Mouse (Mus musculus) layer of hippocampus, adult 2 months (tissue): ENCODE measurements around the gene Smndc1. TPM values are rescaled to one million over a fixed set of nuclear protein-coding genes. Genes with fewer than 3 reads are reported as not detected.

Experiments
- DNase-seq, 2 experiments: peaks; one replicate each; pipeline ENCODE4 v3.0.0; 2022; ENCODE audit warnings: low spot score in 2 of 2
- H3K27ac ChIP-seq: fragments of 200-600 bp; 2 replicates; pipeline ENCODE4 v1.8.1; 2022
- H3K4me3 ChIP-seq: fragments of 200-600 bp; 2 replicates; pipeline ENCODE4 v1.8.1; 2022; ENCODE audit warnings: mild to moderate bottlenecking
- CTCF ChIP-seq: fragments of 200-600 bp; conservative IDR thresholded peaks from 2 replicates; pipeline ENCODE4 v1.8.1; 2022; ENCODE audit warnings: antibody characterized with exemption, mild to moderate bottlenecking, moderate library complexity
- long read RNA-seq, 2 experiments: library from polyadenylated mRNA; stranded (forward); transcript quantifications; one replicate each; pipeline ENCODE4 v2.0.0; 2021; ENCODE audit warnings: borderline mapping rate in 2 of 2
- total RNA-seq, 2 experiments: library from RNA; stranded (reverse); gene quantifications; 2 replicates each; pipeline ENCODE4 v1.2.3; 2021

Smndc1 gene
- 10 to 100 TPM; 39.9 to 40.7 TPM for total RNA-seq
- long read RNA-seq, experiment 1, partial matches to known transcripts = 0 of 4 reads
- long read RNA-seq, experiment 1, other reads (novel, unspliced or antisense) = 2 of 4 reads
- long read RNA-seq, experiment 2, transcript Smndc1-201 (6 exons, 1,948 nt) = major isoform, 9 of 12 reads
- long read RNA-seq, experiment 2, partial matches to known transcripts = 1 of 12 reads
- long read RNA-seq, experiment 2, other reads (novel, unspliced or antisense) = 2 of 12 reads

DNA sequence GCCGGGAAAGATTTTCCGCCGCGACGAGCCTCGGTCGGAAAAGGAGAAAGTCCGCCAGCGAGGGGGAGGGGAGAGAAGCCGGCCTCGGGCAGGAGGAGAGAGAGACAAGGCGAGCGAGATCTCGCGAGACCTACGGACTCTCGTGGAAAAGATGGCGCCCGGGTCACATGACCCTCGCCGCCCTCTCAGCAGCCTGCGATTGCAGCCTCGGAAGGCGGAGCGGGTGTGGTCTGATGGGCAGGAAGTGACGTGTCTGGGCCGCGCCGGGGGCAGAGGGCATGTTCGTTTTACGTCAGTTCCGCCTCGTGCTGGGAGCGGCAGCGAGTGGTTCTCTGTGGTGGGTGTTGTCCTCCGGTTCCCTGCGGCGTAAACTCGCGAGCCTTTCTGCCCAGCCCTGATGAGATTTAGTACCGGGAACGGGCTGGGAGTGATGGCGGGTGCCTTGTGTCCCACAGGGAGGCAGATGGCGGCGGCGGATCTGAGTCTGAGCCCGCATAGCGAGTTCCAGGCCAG, at the start of gene Smndc1:
Gene Smndc1 (minus strand): TSS at position 84 of the 513 bp plus-strand sequence.
- peak; percentile 99 for DNase-seq
- no peak for TF ChIP-seq CTCF
- H3K27ac ChIP-seq = peak within 1 kb of the TSS; percentile 91
- peak within 1 kb of the TSS; percentile 92 for H3K4me3 ChIP-seq

DNA sequence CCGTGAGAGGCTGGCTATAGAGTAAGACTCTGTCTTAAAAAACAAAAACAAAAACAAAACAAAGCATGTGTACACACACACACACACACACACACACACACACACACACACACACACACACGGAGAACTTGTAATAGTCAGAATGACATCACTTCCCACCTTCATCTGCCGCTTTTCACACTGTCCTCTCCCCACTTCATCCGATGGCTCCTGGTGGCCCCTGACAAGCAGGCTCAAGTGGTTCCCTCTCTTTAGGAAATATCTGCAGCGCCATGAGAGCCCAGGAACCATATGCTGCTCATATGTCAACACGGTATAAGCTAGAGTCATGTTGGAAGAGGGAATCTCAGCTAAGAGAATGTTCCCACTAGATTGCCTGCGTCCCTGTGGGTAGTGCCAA, 49.0 kb upstream of the Smndc1 start:
- no peak for DNase-seq
- TF ChIP-seq CTCF = no peak
- Histone ChIP-seq H3K4me3 (no peak overlapping the region), H3K27ac (no peak overlapping the region)

DNA sequence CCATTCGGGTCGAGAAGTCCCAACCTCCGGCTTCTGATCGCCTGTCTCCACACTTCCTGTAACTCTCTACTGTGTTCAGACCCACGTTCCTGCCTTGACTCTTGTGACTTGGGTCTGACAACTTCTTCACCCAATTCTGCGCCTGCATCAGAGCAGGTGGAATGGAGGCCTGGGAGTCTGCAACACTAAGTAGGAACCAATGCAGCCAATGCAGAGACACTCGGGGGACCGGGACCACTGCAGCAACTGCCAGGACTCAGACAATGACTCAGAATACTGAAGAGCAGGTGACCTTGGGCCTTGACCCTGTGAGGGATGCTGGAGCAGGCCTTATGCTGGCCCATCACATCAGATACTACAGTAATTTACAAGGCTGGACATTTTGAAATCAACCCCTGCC, 47.6 kb upstream of the Smndc1 start:
- Histone ChIP-seq H3K4me3 (no peak overlapping the region), H3K27ac (no peak overlapping the region)
- TF ChIP-seq CTCF = no peak
- DNase-seq = no peak

DNA sequence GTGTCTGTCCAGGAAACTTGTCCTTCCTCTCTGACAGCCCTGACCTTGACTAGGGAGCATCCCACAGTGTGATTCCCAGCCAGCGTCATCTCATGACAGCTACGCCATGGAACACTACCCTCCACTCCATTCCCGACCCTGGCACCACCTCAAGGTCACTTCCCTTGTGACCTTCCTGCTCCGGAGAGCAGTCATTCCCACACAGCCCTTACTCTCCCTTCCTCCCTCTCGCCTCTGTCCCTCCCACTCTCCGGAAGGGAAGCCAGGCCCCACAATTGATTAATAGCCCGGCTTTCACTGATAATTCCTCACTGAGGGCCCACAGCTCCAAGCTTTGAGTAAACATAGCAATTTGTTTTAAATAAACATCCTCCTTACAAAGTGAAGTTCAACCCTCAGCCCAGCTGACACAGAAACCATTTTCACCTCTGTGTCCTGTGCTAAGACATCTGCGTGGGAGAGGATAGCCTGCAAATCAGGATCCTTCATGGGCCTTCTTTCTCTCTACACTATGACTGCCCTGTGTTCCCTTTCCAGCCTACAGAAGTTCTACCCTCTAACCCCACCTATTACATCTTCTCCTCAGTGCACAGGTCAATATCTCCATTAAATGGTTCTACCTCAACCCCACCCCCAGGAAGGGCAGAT, 47.1 kb upstream of the Smndc1 start:
- no peak for DNase-seq
- no peak overlapping the region for H3K27ac ChIP-seq
- TF ChIP-seq CTCF = no peak
- no peak overlapping the region for H3K4me3 ChIP-seq

DNA sequence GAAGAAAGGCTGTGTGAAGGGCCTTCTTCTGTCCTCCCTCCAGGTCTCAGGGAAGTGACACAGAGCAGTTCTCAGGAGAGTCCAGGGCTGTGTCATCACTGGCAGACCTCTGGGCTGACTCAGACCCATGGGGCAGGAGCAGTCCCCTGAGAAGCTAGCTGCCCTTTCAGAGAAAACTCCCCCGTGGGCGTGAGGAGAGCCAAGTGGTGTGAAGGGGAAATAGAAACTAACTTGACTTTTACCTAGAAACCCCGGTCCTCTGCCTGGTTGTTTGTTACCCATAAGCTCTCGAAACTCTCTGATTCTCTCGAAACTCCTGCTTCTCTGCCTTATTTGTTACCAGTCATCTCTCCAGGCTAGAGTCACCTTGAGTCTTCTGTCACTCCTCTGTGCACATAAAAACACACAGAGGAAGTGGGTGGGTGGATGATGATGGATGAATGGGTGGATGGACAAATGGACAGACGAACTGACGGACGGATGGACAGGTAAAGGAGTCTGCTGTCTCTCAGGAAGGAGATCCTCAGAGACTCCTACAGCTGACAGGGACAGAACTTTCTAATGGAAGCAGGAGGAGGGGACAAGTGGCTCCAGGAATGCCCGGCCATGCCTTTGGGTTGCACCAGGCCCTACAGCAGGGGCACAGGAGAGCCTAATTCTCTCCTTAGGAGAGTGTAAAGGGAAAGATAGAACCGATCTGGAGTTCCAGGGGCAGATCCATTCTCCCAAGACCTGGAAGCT, 43.7 kb upstream of the Smndc1 start:
- TF ChIP-seq CTCF = no peak
- DNase-seq = no peak
- no peak overlapping the region for H3K27ac ChIP-seq
- H3K4me3 ChIP-seq = no peak overlapping the region

DNA sequence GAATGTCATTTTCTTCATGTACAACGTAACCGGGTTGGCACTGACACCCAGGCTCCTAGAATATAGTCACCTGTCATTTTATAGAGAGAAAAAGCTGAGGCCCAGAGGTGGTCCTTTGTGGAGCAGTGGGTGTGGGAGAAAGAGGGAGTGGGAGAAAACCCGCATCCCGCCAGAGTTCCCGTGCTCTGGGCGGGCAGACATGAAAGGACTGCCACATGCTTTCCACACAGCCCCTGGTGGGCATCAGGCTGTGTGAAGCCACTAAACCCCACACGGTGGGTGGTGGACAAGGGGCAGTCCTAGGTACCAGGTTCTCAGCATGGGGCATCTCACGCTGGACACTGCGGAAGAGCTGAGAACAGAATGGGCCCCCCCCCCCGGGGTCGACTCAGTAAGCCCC, 40.6 kb upstream of the Smndc1 start:
- H3K4me3 ChIP-seq = no peak overlapping the region
- no peak for TF ChIP-seq CTCF
- H3K27ac ChIP-seq = peak overlapping the region; percentile 79
- no peak for DNase-seq

DNA sequence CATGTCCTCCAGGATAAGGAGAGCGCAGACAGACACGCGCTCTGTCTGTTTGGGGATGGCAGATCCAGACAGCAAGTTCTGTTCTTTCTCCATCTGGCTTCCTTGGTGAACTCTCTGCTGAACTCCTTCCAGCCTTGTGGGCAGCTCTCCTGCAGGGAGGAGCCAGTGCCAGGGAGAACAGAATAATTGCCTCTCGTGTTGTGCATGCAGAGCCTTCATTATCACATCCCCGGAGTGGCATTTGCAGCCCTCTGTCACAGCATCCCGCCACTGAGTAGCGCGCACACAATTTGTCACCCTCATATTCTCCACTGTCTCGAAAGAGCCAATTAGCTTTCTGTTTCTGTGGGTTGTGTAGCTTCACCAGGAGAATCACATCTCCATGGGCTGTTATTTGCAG, 40.0 kb upstream of the Smndc1 start:
- H3K27ac ChIP-seq = peak overlapping the region; percentile 79
- H3K4me3 ChIP-seq = no peak overlapping the region; the same call in 1 of the 2 replicates
- peak; percentile 68 to 92 for DNase-seq
- TF ChIP-seq CTCF = no peak

DNA sequence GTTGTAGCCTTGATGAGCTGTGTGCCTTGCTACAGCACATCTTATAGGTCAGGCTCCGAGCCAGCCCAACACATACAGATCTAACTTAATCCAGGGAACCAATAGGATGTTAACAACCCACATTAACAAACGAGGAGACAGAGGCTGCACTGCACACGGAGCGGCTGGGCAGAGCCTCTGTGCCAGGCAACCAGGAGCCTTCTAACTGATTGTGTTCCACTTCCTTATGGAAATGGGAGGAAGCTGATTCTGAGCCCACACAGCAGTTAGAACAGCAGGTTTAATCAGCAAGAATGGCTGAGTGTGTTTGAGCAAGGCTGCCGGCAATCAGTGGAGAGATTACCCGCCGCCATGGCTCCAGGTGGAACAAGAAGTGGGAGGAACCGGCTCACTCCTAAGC, 37.4 kb upstream of the Smndc1 start:
- DNase-seq = peak; percentile 47 to 78
- peak overlapping the region; percentile 60 for H3K27ac ChIP-seq
- no peak for TF ChIP-seq CTCF
- peak overlapping the region; percentile 18; the same call in 1 of the 2 replicates for H3K4me3 ChIP-seq

DNA sequence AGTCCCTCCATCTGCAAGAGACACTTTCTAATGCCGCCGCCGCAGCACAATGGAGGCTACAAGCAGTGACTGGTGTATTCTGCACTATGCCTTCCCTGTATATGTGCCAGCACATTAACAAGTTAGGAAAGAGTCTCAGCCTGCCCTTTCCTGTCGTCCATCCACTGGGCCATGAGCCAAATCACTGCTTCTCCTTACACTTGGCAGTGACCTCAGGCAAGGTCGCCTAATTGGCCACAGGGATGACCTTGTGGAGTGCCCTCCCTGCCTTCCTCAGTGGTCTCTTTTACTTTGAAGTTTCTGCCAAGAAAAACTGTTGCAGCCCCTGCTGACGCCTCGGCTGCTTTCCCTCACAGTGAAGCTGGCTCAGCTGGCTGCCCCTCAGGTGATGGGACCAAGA, 37.0 kb upstream of the Smndc1 start:
- no peak for TF ChIP-seq CTCF
- no peak for DNase-seq
- H3K27ac ChIP-seq = peak overlapping the region; percentile 60; the same call in 1 of the 2 replicates
- no peak overlapping the region for H3K4me3 ChIP-seq

DNA sequence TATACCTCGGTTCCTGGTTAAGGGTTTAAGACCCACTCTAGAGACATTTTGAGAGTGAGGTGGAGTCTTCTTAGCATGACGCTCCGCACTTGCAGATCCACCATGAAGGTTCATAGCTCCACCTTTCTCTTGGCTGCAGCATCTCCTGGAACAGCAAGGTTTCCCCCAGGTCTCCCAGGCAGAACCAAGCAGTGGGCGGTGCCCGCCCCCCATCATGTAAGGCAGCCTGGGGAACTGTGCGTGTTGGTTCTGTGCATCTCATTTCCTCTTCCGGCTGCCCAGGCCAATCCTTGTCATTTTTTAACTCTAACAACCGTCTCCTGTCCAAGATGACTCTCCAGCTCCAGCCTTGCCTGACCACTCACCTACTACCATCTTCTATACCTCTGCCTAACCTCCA, 35.4 kb upstream of the Smndc1 start:
- Histone ChIP-seq H3K27ac (no peak overlapping the region), H3K4me3 (no peak overlapping the region)
- DNase-seq = no peak
- no peak for TF ChIP-seq CTCF

DNA sequence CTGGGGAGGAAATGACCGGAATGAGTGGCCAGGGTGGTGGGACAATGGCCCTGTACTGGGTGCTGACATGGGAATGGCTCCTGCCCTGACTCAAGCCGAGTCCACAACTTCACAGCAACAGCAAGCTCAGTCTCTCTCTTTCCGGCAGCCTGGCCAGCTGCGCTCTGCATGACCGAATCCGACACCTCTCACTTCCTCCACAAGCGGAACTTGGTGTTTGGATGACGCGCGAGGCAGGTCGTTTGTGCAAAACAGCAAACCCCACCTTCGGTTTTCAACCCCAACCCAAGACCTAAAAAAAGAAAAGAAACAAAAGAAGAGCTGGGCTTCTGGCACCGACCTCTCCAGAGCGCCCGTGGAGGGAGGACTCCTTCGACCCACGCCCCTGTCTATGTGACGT, 34.3 kb upstream of the Smndc1 start:
- no peak overlapping the region for H3K27ac ChIP-seq
- DNase-seq = no peak
- H3K4me3 ChIP-seq = no peak overlapping the region
- TF ChIP-seq CTCF = no peak

DNA sequence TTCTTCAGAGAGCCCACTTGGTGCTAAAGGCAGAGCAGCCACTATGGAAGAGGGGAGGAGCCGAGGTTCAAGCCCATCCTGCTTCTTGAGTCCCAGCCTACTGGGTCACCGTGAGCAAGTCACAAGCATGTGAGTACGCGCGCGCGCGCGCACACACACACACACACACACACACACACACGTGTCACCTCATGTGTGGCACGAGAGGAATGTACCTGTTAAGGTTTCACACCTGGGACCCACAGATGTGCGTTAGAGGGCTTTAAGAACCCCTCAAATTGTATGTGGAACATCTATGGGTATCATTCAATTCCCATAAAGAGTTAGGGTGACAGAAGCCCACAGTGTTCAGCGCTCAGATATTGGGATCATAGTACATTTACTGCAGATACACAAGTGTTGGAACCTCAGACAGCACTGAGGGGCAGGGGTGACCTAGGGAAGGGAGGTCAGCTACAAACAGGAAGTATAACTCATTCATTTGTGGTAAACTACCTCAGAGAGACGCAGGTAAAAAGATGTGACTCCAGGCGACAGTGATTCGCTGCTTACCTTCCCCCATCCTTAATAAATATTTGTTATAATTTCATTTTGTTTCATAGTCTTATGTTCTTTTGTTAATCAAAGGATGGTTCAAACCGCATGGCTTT, 33.6 kb upstream of the Smndc1 start:
- Histone ChIP-seq H3K4me3 (no peak overlapping the region), H3K27ac (no peak overlapping the region)
- TF ChIP-seq CTCF = no peak
- DNase-seq = no peak

DNA sequence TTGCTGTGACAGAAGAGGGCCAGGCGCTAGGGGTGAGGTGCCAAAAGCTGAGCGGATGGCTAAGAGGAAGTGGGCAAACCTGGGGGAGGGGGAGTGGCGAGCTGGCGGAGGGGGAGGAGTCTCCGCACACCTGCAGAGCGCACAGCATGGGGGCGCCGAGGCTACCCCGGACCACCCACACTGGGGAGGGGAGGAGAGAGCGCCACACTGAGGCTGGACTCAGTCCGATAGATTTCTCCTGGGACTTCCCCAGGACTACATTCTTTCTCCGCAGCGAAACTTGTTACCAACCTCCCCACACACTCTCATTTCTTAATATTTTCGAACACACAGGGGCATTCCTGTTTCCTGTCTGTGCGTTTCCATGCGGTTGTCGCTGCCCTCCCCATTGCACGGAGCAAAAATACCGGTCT, 33.0 kb upstream of the Smndc1 start:
- no peak for TF ChIP-seq CTCF
- no peak overlapping the region for H3K27ac ChIP-seq
- no peak for DNase-seq
- H3K4me3 ChIP-seq = no peak overlapping the region
